Mouse (Mus musculus) lung, postnatal 0 days (tissue): ENCODE results near the gene C4bp.

ENCODE experiments used
- CTCF ChIP-seq: IDR thresholded peaks from 2 replicates; pipeline ENCODE4 v1.5.1; 2016; ENCODE audit warnings: antibody characterized with exemption, mild to moderate bottlenecking
- EP300 ChIP-seq: IDR thresholded peaks from 2 replicates; pipeline ENCODE4 v1.6.1; 2016; ENCODE audit warnings: antibody characterized with exemption, mild to moderate bottlenecking, control low read depth

DNA sequence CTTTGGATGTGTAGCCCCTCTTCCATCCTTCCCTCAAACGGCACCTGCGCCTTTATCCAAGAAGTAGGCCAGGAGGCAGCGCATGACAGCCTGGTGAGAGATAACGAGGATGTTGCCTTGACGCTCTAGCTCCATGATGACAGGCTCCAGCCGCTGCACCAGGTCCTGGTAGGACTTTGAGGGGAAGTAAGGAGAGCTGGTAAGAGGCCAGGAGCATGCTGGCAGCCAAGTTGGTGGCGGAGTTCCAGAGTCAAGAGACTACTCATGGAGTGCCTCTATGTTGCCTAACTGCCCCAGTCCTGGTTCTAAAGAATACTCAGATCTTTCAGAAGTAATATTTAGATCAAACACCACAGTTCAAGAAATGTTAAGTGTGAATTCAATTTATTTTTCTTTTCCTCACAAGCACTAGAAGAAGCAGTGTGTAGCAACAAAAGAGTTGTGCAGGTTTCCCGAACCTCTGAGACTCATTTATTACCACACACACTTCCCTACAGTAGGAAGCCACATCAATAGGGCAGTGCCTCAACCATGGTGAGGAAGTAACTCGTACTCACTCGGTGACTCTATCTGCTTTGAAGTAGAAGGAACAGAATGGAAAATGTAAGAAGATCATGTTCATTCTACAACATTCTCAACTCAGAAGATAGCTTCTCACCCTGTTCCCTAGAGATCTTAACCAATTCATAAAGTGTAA, 38.7 kb upstream of the C4bp start:
- TF ChIP-seq EP300: peak; percentile 20; the same call in 1 of the 2 replicates
- no peak for TF ChIP-seq CTCF
